Mouse (Mus musculus) v-Abl transformed pro-B cells (cell line): Measurements from ENCODE around the gene Rad18.

ENCODE experiments used
- in situ Hi-C, 2 experiments: fragments of 400-800 bp; cut with MboI; formaldehyde crosslinking; loops; one replicate each; pipeline ENCODE4 v1.15.1; 2025; ENCODE audit not compliant: unreplicated experiment in 2 of 2

Gene Rad18

DNA sequence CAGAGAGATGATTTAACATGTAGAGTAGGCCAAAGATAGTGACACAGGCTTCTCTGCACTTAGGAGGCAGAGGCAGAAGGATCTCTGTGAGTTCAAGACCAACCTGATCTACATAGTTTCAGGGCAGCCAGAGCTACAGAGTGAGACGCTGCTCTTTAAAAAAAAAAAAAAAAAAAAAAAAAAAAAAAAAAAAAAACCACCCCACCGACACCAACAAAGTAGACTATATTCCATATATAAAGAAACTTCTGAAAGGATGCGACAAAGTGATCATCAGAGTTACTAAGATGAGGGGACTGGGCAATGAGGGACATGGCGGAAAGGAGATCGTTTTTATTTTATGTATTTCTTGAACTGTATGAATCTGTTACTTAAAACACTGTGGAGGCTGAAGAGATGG, 2.0 kb downstream of the Rad18 start:
- in situ Hi-C loops = loop anchor here (25.0 kb wide), 2 partner anchors 282 to 1043 kb away; partner anchors contain the start of gene Sec13 (in 1 of the 2)

DNA sequence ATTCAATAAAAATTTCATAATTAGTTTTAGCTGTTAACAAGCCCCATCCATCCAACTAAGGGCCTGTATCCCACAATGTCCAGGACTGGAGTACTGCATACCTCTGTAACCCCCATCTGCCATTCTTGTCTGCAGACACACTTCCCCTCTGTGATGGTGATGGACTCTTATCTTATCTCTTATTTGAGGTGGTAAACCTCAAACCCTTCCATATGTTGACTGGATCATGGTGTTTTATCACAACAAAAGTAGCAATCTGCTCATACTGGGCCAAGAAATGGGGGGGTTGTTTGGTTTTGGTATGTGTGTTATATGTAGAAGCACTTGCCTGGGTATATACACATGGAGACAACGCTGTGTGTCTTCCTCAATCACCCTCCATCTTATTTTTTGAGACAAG, 5.0 kb downstream of the Rad18 start:
- in situ Hi-C loops = loop anchor here (25.0 kb wide), 2 partner anchors 279 to 1046 kb away; partner anchors contain the start of gene Sec13 (in 1 of the 2)

DNA sequence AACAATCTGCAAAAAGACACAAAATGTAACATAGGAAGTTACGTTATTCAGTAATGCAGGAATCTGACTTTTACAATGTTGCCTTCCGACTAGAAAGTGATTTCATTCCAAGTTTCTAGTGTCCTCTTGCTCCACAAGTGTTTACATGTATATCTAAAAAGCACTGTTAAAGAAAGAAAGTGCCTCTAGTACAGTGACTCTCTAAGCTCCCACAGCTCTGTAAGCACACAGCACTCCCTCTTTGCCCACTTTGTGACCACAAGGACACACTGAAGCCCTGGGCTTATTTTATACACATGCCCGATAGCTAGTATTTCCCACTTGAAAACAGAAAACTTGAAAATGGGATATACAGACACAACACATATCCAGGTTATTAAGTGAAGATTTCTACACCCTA, 8.5 kb downstream of the Rad18 start:
- in situ Hi-C loops = loop anchor here (25.0 kb wide), 2 partner anchors 276 to 1049 kb away; partner anchors contain the start of gene Sec13 (in 1 of the 2)

DNA sequence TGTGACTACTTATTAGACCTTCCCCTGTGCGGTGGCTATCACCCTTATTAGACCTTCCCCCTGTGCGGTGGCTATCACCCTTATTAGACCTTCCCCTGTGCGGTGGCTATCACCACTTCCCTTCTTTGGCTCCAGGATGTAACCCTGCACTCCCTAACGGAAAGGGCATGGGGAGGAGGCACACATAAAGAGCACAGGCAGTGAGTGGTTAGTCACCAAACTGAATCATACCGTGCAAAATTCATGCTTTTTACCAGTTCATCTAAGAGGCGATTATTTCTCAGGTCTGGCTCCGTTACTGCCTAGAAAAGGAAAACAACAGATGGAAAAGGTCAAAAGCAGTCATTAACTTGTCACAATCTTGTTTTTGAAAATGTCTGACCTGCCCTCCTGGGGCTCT, 10.0 kb downstream of the Rad18 start:
- in situ Hi-C loops = loop anchor here (25.0 kb wide), 2 partner anchors 274 to 1051 kb away; partner anchors contain the start of gene Sec13 (in 1 of the 2)

DNA sequence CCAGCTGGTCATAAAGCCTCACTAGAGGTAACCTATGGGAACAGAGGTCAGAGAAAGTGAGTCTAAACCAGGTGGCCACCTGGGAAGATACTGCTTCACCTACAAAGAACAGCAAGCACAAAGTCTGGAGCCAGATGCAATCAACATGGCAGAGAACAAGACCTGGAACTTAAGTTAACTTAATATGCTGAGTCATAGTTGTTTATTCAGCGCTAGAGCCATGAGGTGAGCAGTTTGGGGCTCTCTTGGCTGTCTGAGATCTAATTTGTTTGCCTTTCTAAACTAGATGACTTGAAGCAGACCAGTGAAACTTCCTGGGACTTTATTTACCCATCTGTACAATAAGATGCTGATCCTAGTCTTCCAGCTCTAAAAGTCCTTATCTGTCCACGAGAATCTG, 12.4 kb downstream of the Rad18 start:
- in situ Hi-C loops = loop anchor here (25.0 kb wide), 2 partner anchors 272 to 1053 kb away; partner anchors contain the start of gene Sec13 (in 1 of the 2)

DNA sequence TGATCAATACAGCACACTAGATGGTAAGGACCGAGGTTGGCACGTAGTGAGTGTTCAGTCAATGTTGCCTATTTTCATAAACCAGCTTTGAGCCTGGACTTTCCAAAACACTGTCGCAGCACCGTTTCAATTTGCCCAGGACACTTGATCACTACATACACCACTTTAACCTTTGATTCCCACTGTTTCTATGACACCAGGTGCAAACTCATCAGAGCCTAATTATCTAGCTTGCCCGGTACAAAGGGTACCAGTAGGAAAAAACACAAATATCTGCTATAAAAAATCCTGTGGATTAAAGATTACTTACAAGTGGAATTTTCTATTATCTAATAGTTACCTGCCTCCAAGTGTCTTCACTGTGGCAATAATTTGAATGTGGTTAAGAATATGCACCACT, 64.4 kb downstream of the Rad18 start:
- in situ Hi-C loops = no loop called here

DNA sequence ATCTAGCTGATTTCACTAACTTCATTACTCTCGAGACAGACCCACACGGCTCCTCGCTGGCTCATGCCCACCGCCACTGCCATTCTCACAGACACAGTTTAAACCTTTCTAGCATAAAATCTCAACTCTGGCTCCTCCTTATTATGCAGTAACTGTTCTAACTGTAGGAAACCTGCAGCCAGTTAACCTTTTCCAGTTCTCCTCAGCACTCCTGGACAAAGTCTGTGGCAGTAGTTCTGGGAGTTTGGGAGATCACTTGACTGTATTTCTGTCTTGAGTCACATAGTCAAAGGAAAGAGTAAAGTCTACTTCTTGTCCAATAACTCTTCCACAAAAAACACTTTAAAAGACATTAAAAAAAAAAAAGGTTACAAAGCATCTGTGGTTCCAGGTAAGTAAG, 66.2 kb downstream of the Rad18 start:
- in situ Hi-C loops = no loop called here

DNA sequence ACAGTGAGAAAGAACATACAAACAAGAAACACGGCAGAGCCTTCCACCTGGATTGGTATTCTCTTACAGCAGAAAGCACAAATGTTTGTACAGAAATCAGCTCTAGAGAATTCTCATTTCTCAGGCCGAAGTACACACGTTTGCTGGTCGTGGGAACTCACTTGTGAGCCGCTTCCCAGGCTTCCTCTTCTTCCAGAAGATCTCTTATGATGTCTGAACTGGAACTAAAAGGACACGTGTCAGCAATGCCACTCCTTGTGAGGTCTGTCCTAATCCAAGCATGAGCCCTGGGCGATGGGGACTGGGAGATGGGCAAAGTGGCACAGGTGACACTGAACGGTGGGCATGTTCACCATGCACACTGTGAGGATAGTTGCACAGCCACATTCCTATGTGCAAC, 68.2 kb downstream of the Rad18 start:
- in situ Hi-C loops = no loop called here

DNA sequence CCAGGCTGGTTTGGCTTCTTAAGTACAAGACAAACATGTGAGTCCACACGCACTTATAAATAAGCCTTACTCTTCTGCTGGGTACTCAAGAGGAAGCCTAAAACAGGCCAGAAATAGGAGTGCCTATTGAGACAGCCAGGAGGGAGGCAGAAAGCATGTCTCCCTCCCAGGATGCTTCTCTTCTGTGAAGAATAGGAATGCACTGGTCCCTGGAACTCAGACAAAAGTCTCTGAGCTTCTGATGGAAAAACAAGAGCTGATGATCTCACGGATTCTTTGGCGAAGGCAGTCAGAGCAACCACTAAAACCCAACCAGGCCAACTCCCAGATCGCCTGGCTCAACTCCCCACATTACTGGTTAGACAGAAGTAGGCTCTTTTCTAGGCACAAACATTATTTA, 74.2 kb downstream of the Rad18 start:
- in situ Hi-C loops = no loop called here

DNA sequence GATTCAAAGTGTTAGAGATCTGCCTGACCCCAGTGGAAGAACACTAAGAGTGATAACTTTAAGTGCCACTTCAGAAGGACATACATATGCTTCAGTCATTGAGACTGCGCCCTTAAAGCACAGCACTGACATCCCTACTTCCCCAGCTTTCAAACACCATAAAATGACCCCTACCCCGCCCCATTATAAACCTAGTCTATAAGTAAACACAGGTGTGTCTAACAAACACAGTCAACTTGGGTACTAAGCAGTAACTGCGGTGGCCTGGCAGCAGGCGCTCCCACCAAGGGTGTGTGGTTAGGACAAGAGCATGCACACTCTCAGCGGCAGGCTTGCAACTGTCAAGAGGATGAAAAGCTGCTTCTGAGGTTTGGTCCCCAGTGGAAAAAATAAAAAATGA, 76.5 kb downstream of the Rad18 start:
- in situ Hi-C loops = no loop called here

DNA sequence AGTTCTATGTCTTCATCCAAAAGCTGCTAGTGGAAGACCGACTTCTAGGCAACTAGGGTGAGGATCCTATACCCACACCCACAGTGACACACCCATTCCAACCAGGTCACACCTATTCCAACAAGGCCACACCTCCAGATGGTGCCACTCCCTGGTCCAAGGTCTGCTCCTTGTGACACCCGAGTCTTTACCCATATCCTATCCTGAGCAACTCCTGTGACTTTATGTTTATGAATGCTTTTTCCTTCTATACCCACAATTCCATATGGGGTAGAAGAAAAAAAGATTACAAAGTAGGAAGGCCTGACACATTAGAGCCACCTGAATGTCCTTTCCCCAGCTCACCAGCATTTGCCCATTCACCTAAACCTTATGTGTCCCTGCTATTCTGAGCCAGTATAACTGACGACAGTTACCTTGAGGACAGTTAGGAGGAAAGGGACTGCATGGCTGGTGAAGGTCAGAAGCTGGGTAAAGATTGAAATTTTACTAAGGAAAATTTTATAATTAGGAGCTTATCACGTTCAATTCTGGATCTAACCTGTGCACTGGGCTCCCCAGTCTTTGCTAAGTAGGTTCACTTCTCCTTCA, 78.7 kb downstream of the Rad18 start:
- in situ Hi-C loops = no loop called here

DNA sequence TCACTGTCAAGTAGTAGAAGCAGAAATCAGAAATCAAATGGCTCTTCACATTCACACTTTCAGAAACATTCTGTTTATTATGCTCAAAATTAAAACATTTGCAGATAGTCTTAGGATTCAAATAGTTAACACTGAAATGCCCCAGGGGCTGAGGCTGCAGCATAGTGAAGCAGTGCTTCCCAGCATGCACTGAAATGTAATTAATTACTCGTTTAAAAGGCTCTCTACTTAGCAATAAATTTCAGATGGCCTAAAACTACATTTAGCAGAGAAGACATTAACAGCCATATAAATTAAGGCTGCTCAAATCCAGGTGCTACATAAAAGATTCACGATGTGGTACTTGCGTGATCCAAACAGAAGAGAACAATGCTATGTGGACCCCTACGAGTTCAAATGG, 87.5 kb downstream of the Rad18 start:
- in situ Hi-C loops = no loop called here

DNA sequence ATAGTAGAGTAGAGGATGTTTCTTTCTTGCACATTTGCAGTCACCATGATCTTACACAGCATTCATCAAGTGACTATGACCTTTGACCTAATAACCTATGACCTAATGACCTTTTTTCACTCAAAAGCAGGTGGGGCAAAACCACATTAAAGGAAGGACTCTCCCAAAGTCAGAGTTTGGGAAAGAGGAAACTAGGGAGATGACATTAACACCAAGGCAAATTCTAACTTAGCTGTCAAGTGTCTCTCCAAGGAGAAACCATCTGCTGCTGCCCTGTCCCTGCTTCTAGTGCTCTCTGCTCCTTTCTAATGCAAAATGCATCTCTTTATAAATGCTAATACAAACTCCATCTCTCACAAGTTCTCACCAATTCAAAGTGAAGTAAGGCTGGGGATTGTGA, 92.6 kb downstream of the Rad18 start:
- in situ Hi-C loops = no loop called here

DNA sequence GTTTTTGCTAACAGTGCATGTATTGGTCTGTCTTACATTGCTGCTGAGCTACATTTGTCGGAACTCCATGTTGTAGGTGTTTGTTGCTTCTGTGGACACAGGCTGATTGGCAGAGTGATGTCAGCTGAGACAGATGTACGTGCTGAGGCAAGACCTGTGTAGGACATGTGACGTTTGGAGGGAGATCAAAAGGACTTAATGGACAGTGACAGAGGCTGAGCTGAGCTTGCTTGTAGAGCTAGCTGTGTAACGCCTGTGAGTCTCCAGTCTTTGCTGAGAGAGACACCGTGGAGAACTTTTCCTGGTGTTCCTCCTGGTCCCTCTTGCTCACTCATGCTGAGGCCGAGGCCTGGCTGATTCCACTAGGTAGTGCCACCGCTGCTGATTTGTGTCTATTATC, 101.5 kb downstream of the Rad18 start:
- in situ Hi-C loops = no loop called here

DNA sequence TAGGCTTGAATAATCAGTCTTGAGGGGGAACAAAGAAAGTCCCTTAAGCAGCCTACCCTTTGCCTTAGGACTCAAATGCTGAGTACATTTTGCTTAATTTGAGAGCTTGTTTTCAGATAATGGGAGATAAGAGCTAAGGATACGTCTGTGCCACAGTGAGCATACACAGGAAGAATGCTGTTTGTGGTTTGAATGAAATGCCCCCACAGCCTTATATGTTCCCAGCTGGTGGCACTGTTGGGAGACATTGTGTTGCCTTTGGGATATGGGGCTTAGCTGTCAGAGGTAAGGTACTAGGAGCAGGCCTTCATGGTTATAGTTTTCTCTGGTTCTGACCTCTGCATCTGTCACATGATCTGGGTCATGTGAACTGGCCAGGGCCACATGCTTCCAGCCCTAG, 108.6 kb downstream of the Rad18 start:
- in situ Hi-C loops = no loop called here

DNA sequence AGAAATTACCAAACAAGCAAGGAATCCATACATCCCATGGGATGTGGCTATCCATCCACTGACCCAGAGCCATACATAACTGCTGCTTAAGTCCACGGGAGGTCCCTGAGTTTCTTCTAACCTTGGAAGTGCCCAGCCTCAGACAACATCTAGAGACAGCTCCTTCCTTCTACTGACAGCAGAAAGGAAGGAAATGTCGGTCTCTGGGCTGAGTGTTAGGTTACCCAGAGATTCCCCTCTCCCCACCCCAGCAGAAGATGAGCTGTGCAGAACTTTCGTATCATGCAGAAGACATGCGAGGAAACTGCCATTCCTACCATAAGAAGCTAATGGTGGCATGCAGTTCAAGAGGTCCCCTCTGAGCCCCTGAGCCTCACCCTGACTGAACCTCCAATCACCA, 109.5 kb downstream of the Rad18 start:
- in situ Hi-C loops = no loop called here

DNA sequence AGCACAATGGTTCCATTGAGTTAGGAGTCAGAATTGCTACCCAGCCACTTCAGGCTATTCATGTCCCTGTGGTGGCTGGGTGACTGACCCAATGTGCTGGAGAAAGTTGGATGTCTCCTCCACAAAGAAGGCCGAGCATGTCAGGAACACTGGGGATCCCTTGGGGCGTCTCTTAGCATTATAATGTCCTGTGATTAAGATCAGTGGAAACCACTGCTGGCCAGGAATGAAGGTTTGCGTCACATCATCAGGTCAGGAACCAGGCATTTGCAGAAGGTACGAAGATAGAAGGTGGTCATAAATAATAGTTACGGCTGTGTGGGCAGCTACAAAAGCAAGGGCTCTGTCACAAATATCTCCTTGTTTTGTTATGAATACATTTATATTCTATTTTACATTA, 111.5 kb downstream of the Rad18 start:
- in situ Hi-C loops = no loop called here

DNA sequence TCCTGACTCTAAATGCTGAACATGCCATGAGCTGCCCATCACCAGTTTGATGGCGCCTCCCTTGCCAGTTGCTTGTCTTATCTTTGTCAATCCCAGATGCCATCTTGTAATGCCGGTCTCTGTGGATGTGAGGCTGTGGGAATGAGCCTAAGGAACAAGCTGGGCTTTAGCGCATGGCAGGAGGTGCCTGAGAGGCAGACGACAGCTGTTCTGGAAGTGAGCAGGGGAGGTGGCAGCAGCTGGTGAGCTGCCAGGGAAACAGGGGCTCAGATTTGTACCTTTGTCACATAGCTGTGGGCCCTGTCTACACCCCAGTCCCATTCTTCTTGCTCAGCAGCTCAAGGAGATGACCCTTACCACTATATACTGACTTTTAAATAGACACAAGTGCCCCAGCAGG, 114.5 kb downstream of the Rad18 start:
- in situ Hi-C loops = no loop called here

DNA sequence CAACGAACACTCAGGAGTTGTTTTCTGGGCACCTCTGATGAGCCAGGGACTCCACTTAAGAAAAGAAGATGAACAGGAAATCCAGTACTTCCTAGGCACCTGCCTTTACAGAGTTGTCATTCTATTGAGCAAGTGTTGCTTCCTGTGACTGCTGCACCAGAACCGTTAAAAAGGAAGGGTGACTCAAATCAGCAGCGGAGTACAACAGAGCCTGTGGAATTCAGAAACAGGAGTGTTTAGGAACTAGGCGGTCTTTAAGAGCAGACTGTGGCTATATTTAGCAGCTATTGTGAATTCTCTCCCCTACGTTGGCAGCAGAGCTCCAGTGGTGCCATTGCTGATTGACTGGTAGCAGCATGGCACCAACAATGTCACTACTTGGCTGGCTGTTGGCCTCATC, 119.3 kb downstream of the Rad18 start:
- in situ Hi-C loops = no loop called here

DNA sequence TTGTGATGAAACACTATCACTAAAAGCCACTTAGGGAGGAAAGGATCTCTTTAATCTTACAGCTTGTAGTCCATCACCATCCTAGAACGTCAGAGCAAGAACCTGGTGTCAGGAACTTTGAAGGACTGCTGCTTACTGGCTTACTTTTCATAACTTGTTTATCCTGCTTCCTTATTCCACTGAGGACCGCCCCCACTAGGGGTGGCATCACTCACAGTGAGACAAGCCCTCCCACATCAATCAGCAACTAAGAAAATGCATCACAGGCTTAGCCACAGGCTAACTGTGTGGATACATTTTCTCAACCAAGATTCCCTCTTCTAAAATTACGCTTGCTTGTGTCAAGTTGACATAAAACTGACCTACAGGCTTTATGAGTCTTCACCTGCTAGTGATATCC, 121.9 kb downstream of the Rad18 start:
- in situ Hi-C loops = no loop called here

DNA sequence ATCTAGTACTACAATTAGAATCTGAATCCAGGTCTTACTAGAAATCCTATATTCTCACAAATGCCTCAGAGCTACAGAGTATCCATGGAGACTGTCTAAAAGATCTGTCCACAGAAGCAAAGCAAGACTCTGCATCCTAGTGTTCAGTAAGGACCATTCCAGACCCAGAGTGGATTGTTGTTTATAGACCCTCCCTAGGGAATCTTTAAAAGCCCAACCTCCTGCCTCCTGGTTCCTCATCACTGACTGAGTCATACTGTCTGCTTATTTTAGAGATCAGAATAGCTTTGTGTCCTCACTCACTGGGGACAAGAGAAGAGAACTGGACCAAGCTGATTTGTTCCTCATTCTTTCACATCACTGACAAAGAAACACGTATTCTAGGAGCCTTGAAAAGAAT, 126.1 kb downstream of the Rad18 start:
- in situ Hi-C loops = no loop called here
